In genomic region chr15:82337875-82338274, GRCm38 (mm10) we compare ENCODE assay signal across 8 mouse cellular contexts. TPM values are rescaled to one million over a fixed set of nuclear protein-coding genes. Genes with fewer than 3 reads are reported as not detected.
DNase-seq lines count a peak whose midpoint lies in the region; ATAC-seq and TF ChIP-seq lines count a peak whose summit lies in the region.

No protein-coding gene starts in this region.

- TF ChIP-seq POLR2A in olfactory bulb, adult 2 months (IDR thresholded peaks at IDR 0.05; ENCODE audit: insufficient read depth, low read depth, low read length) = no peak

- peaks cover 16% of the 10 kb centered on the region; the same call in 1 of the 2 replicates for H3K36me3 ChIP-seq in lung, embryonic 15.5 days
- H3K36me3 ChIP-seq in embryonic facial prominence, embryonic 14.5 days (ENCODE audit: control insufficient read depth, insufficient read depth, low read length) = peaks cover 23% of the 10 kb centered on the region
- peaks cover 34% of the 10 kb centered on the region for H3K36me3 ChIP-seq in limb, embryonic 12.5 days

- H3K4me3 ChIP-seq in lung, embryonic 15.5 days = peak overlapping the region; percentile 57
- peak overlapping the region; percentile 63 for H3K4me3 ChIP-seq in embryonic facial prominence, embryonic 14.5 days (ENCODE audit: low read depth, low read length)
- H3K4me3 ChIP-seq in limb, embryonic 12.5 days (replicated peaks) = peak overlapping the region; percentile 55
- peak overlapping the region; percentile 80 for H3K4me3 ChIP-seq in olfactory bulb, adult 2 months (ENCODE audit: insufficient read depth, low read depth, low read length)

- H3K27me3 ChIP-seq in lung, embryonic 15.5 days = no peaks in the 10 kb centered on the region
- H3K27me3 ChIP-seq in embryonic facial prominence, embryonic 14.5 days (replicated peaks; ENCODE audit: control insufficient read depth, insufficient read depth, low read length) = no peaks in the 10 kb centered on the region
- peaks cover 9% of the 10 kb centered on the region for H3K27me3 ChIP-seq in limb, embryonic 12.5 days

- peaks cover 26% of the 10 kb centered on the region for H3K4me1 ChIP-seq in lung, embryonic 15.5 days
- peaks cover 24% of the 10 kb centered on the region for H3K4me1 ChIP-seq in embryonic facial prominence, embryonic 14.5 days (ENCODE audit: control insufficient read depth, insufficient read depth, low read length)
- peaks cover 39% of the 10 kb centered on the region for H3K4me1 ChIP-seq in limb, embryonic 12.5 days (replicated peaks)
- H3K4me1 ChIP-seq in olfactory bulb, adult 2 months (ENCODE audit: control insufficient read depth, insufficient read depth, low read length) = peaks cover 25% of the 10 kb centered on the region

- ATAC-seq in lung, embryonic 15.5 days (ENCODE audit: borderline replicate concordance, extremely low read depth, low FRiP score, low TSS enrichment) = 0 out of 2 replicates have a peak, but pooled peaks have one; percentile 1
- no peak for ATAC-seq in embryonic facial prominence, embryonic 14.5 days (ENCODE audit: low read depth)
- ATAC-seq in limb, embryonic 12.5 days (ENCODE audit: insufficient number of reproducible peaks, insufficient read depth, low FRiP score, low TSS enrichment, low read depth) = no peak

- TF ChIP-seq CTCF in olfactory bulb, adult 2 months (IDR thresholded peaks at IDR 0.05; ENCODE audit: insufficient read depth, low read depth, low read length) = no peak

- peak overlapping the region; percentile 56 for H3K9ac ChIP-seq in lung, embryonic 15.5 days
- peak overlapping the region; percentile 72 for H3K9ac ChIP-seq in embryonic facial prominence, embryonic 14.5 days (ENCODE audit: low read depth, low read length)
- H3K9ac ChIP-seq in limb, embryonic 12.5 days (replicated peaks) = peak overlapping the region; percentile 62

- peak overlapping the region; percentile 71 for H3K4me2 ChIP-seq in lung, embryonic 15.5 days
- H3K4me2 ChIP-seq in embryonic facial prominence, embryonic 14.5 days (ENCODE audit: low read depth, low read length) = peak overlapping the region; percentile 78
- H3K4me2 ChIP-seq in limb, embryonic 12.5 days = peak overlapping the region; percentile 63

- DNase-seq in lung, postnatal 14 days = no peak
- DNase-seq in embryonic facial prominence, embryonic 14.5 days (ENCODE audit: low spot score) = no peak
- DNase-seq in natural killer cell, adult 2 months (ENCODE audit: low spot score in 2 of 2) = no peak
- no peak for DNase-seq in kidney, adult 8-10 months
- DNase-seq in gastrocnemius, postnatal 10 days = no peak

- 0 out of 2 replicates have a peak overlapping the region, but pooled peaks have one; percentile 25 for H3K27ac ChIP-seq in lung, embryonic 15.5 days
- H3K27ac ChIP-seq in embryonic facial prominence, embryonic 14.5 days (replicated peaks; ENCODE audit: low read depth, low read length) = peak overlapping the region; percentile 61
- H3K27ac ChIP-seq in limb, embryonic 12.5 days = no peak overlapping the region
- no peak overlapping the region for H3K27ac ChIP-seq in olfactory bulb, adult 2 months (ENCODE audit: insufficient read depth, low read depth, low read length)

- WGBS in lung, embryonic 15.5 days = 8% methylated on average over 4 of the region's 4 CpGs
- 16% methylated on average over 4 of the region's 4 CpGs for WGBS in embryonic facial prominence, embryonic 14.5 days
- WGBS in limb, embryonic 12.5 days = 42% methylated on average over 4 of the region's 4 CpGs
- WGBS in olfactory bulb, adult 2 months = 28% methylated on average over 4 of the region's 4 CpGs

- no peaks in the 10 kb centered on the region for H3K9me3 ChIP-seq in lung, embryonic 15.5 days
- no peaks in the 10 kb centered on the region for H3K9me3 ChIP-seq in embryonic facial prominence, embryonic 14.5 days (ENCODE audit: control insufficient read depth, low read length)
- H3K9me3 ChIP-seq in limb, embryonic 12.5 days = no peaks in the 10 kb centered on the region

RNA-seq across cellular contexts. Expression of gene Naga, which starts 0.8 kb away (rescaled TPM):
- polyA plus RNA-seq in lung, embryonic 15.5 days (2015; fragmentation: Nextera tagmentation; extraction: Ambion mirVana) = 47.0 and 52.3 TPM in 2 replicates
- polyA plus RNA-seq in embryonic facial prominence, embryonic 14.5 days (2014; fragmentation: Nextera tagmentation; extraction: Ambion mirVana) = 55.7 and 65.8 TPM in 2 replicates
- polyA plus RNA-seq in limb, embryonic 12.5 days (2016; fragmentation: Nextera tagmentation; extraction: Ambion mirVana) = 33.6 and 34.1 TPM in 2 replicates
- not detected in 2 replicates for polyA plus RNA-seq in olfactory bulb, adult 2 months (2012; ENCODE audit: insufficient read depth, insufficient read length, low replicate concordance, missing spikeins)
- total RNA-seq in gastrocnemius, postnatal 10 days (2021) = 10 to 100 TPM; 24.6 to 27.3 TPM

RNA-seq across cellular contexts. Expression of gene Pheta2, which starts 0.9 kb away (rescaled TPM):
- 15.4 and 16.4 TPM in 2 replicates for polyA plus RNA-seq in lung, embryonic 15.5 days (2015; fragmentation: Nextera tagmentation; extraction: Ambion mirVana)
- polyA plus RNA-seq in embryonic facial prominence, embryonic 14.5 days (2014; fragmentation: Nextera tagmentation; extraction: Ambion mirVana) = 12.9 and 15.3 TPM in 2 replicates
- polyA plus RNA-seq in limb, embryonic 12.5 days (2016; fragmentation: Nextera tagmentation; extraction: Ambion mirVana) = 11.0 and 11.3 TPM in 2 replicates
- not detected in 2 replicates for polyA plus RNA-seq in olfactory bulb, adult 2 months (2012; ENCODE audit: insufficient read depth, insufficient read length, low replicate concordance, missing spikeins)
- 1 to 10 TPM; 3.0 to 4.9 TPM for total RNA-seq in gastrocnemius, postnatal 10 days (2021)

RNA-seq across cellular contexts. Expression of gene Smdt1, which starts 0.9 kb away (rescaled TPM):
- 235 and 254 TPM in 2 replicates for polyA plus RNA-seq in lung, embryonic 15.5 days (2015; fragmentation: Nextera tagmentation; extraction: Ambion mirVana)
- polyA plus RNA-seq in embryonic facial prominence, embryonic 14.5 days (2014; fragmentation: Nextera tagmentation; extraction: Ambion mirVana) = 242 and 262 TPM in 2 replicates
- 204 and 226 TPM in 2 replicates for polyA plus RNA-seq in limb, embryonic 12.5 days (2016; fragmentation: Nextera tagmentation; extraction: Ambion mirVana)
- polyA plus RNA-seq in olfactory bulb, adult 2 months (2012; ENCODE audit: insufficient read depth, insufficient read length, low replicate concordance, missing spikeins) = not detected in 2 replicates
- total RNA-seq in gastrocnemius, postnatal 10 days (2021) = 100 to 1,000 TPM; 143 to 156 TPM

RNA-seq across cellular contexts. Expression of gene Ndufa6, which starts 16.2 kb away (rescaled TPM):
- polyA plus RNA-seq in lung, embryonic 15.5 days (2015; fragmentation: Nextera tagmentation; extraction: Ambion mirVana) = 276 and 282 TPM in 2 replicates
- polyA plus RNA-seq in embryonic facial prominence, embryonic 14.5 days (2014; fragmentation: Nextera tagmentation; extraction: Ambion mirVana) = 325 and 390 TPM in 2 replicates
- polyA plus RNA-seq in limb, embryonic 12.5 days (2016; fragmentation: Nextera tagmentation; extraction: Ambion mirVana) = 302 and 311 TPM in 2 replicates
- not detected in 2 replicates for polyA plus RNA-seq in olfactory bulb, adult 2 months (2012; ENCODE audit: insufficient read depth, insufficient read length, low replicate concordance, missing spikeins)
- total RNA-seq in gastrocnemius, postnatal 10 days (2021) = 100 to 1,000 TPM; 362 to 411 TPM

RNA-seq across cellular contexts. Expression of gene Wbp2nl, which starts 39.1 kb away (rescaled TPM):
- polyA plus RNA-seq in lung, embryonic 15.5 days (2015; fragmentation: Nextera tagmentation; extraction: Ambion mirVana) = 0.37 and 0.40 TPM in 2 replicates
- 0.20 TPM in 1 of 2 replicates, not detected in the other for polyA plus RNA-seq in embryonic facial prominence, embryonic 14.5 days (2014; fragmentation: Nextera tagmentation; extraction: Ambion mirVana)
- not detected in 2 replicates for polyA plus RNA-seq in limb, embryonic 12.5 days (2016; fragmentation: Nextera tagmentation; extraction: Ambion mirVana)
- polyA plus RNA-seq in olfactory bulb, adult 2 months (2012; ENCODE audit: insufficient read depth, insufficient read length, low replicate concordance, missing spikeins) = not detected in 2 replicates
- total RNA-seq in gastrocnemius, postnatal 10 days (2021) = not detected

Comparison
In these comparisons a context has a peak if more than half of its experiments do, and no peak if none do; other contexts are left out.
1. H3K27ac ChIP-seq: peak in lung, embryonic 15.5 days (single experiment) and embryonic facial prominence, embryonic 14.5 days (single experiment); none in limb, embryonic 12.5 days (single experiment) and olfactory bulb, adult 2 months (single experiment).
2. RNA of gene Pheta2, which starts 0.9 kb away (polyA plus RNA-seq): 15.4 to 16.4 TPM in lung, embryonic 15.5 days, 12.9 to 15.3 TPM in embryonic facial prominence, embryonic 14.5 days and 11.0 to 11.3 TPM in limb, embryonic 12.5 days; not detected in olfactory bulb, adult 2 months; every median in the first group is over 10 times any median in the second.
3. Peak in every context shown above with its lines, with median percentiles within 50 percentile points of each other: H3K4me2 ChIP-seq, H3K4me3 ChIP-seq and H3K9ac ChIP-seq.